Comparison of ENCODE assay signal across 8 mouse cellular contexts in genomic region chr5:57714621-57715523, GRCm38 (mm10). TPM values are rescaled to one million over a fixed set of nuclear protein-coding genes. Genes with fewer than 3 reads are reported as not detected.
A peak's percentile ranks its signal among the peaks of the same experiment; 100 is the strongest.
DNase-seq lines count a peak whose midpoint lies in the region; ATAC-seq lines count a peak whose summit lies in the region.

No protein-coding gene starts in this region.

- peak overlapping the region; percentile 85 for H3K4me3 ChIP-seq in hindbrain, embryonic 16.5 days (ENCODE audit: low read length)

- under 1% methylated on average over 39 of the region's 45 CpGs for WGBS in hindbrain, embryonic 16.5 days

- no peaks in the 10 kb centered on the region for H3K4me1 ChIP-seq in hindbrain, embryonic 16.5 days (ENCODE audit: control insufficient read depth, insufficient read depth, low read depth, low read length)

- DNase-seq in WW6 (ENCODE audit: low read depth, low spot score): peak; percentile 22
- DNase-seq in cerebellum, postnatal 14 days: peak; percentile 67 to 71
- DNase-seq in frontal cortex, postnatal 25 days (ENCODE audit: low spot score in 2 of 2): peak; percentile 42 to 45
- peak; percentile 36 to 44 for DNase-seq in left cerebral cortex, adult 9 months (ENCODE audit: low spot score in 2 of 2)
- peak; percentile 55 to 66 for DNase-seq in right cerebral cortex, postnatal 36 days (ENCODE audit: low spot score in 2 of 2)
- DNase-seq in T-cell, adult 2 months (ENCODE audit: low spot score): no peak

- no peaks in the 10 kb centered on the region for H3K36me3 ChIP-seq in hindbrain, embryonic 16.5 days (ENCODE audit: control insufficient read depth, insufficient read depth, low read length)

- no peaks in the 10 kb centered on the region for H3K9me3 ChIP-seq in hindbrain, embryonic 16.5 days (ENCODE audit: control insufficient read depth, low read length)

- no peaks in the 10 kb centered on the region for H3K27me3 ChIP-seq in hindbrain, embryonic 16.5 days (replicated peaks; ENCODE audit: control insufficient read depth, insufficient read depth, low read length)

- H3K9ac ChIP-seq in hindbrain, embryonic 16.5 days (ENCODE audit: low read depth, low read length): peak overlapping the region; percentile 88

- peak; percentile 70 for ATAC-seq in hindbrain, embryonic 16.5 days
- peak; percentile 26 for ATAC-seq in megakaryocyte progenitor cell, adult 5-6 weeks (replicated peaks; ENCODE audit: poor library complexity)

- H3K27ac ChIP-seq in hindbrain, embryonic 16.5 days (ENCODE audit: low read depth, low read length): peak overlapping the region; percentile 91

- H3K4me2 ChIP-seq in hindbrain, embryonic 16.5 days (ENCODE audit: low read length): peak overlapping the region; percentile 77

RNA-seq across cellular contexts. Expression of gene Pcdh7, which starts 2.9 kb away (rescaled TPM):
- polyA plus RNA-seq in hindbrain, embryonic 16.5 days (2015; fragmentation: Nextera tagmentation; extraction: Ambion mirVana): 23.2 and 28.9 TPM in 2 replicates
- total RNA-seq in megakaryocyte progenitor cell, adult 5-6 weeks (2015): 1.8 and 2.2 TPM in 2 replicates
- 0.58 and 4.7 TPM in 2 replicates for total RNA-seq in megakaryocyte progenitor cell, adult 5-6 weeks (2017)
